8 mouse cellular contexts compared by ENCODE assay signal in genomic region chrX:96052798-96053197, GRCm38 (mm10). TPM values are rescaled to one million over a fixed set of nuclear protein-coding genes. Genes with fewer than 3 reads are reported as not detected.
DNase-seq lines count a peak whose midpoint lies in the region.

No protein-coding gene starts in this region.

- peak; percentile 77 to 82 for DNase-seq in cerebellum, postnatal 10 days
- DNase-seq in cerebellum, adult 18-20 months: no peak
- peak; percentile 14 for DNase-seq in ovary, postnatal 36 days (ENCODE audit: low spot score)
- DNase-seq in ovary, postnatal 10 days (ENCODE audit: low spot score): no peak
- DNase-seq in heart, postnatal 10 days: peak; percentile 65 to 76
- DNase-seq in testis, postnatal 14 days (ENCODE audit: low spot score): peak; percentile 16
- DNase-seq in right cerebral cortex, postnatal 25 days: no peak
- no peak for DNase-seq in frontal cortex, postnatal 36 days (ENCODE audit: low spot score in 2 of 2)

- intact Hi-C loops in heart, postnatal 10 days (cut with DNase I): no loop called here

RNA-seq across cellular contexts. Expression of gene Msn, which starts 43.0 kb away (rescaled TPM):
- total RNA-seq in heart, postnatal 10 days (2021): 100 to 1,000 TPM; 219 to 224 TPM

Comparison
In these comparisons a context has a peak if more than half of its experiments do, and no peak if none do; other contexts are left out.
1. DNase-seq: peak in cerebellum, postnatal 10 days (2 of 2), ovary, postnatal 36 days (single experiment), heart, postnatal 10 days (2 of 2) and testis, postnatal 14 days (single experiment); none in cerebellum, adult 18-20 months (0 of 2), ovary, postnatal 10 days (single experiment), right cerebral cortex, postnatal 25 days (single experiment) and frontal cortex, postnatal 36 days (0 of 2).